Mouse (Mus musculus) left cerebral cortex, postnatal 36 days (tissue): ENCODE data around the gene Sh3kbp1. TPM values are rescaled to one million over a fixed set of nuclear protein-coding genes. Genes with fewer than 3 reads are reported as not detected.
A peak's percentile ranks its signal among the peaks of the same experiment; 100 is the strongest.
"Not testable (repeated sequence)": the region's sequence is repeated elsewhere in the genome, so short reads cannot be mapped to it uniquely, and the experiment has no call there.

ENCODE experiments used
- DNase-seq, 2 experiments: peaks; one replicate each; pipeline ENCODE4 v3.0.0; 2021 to 2022; ENCODE audit warnings: low spot score in 2 of 2, mixed read lengths in 1 of 2
- intact Hi-C: fragments of 180-260 bp; cut with DNase I; formaldehyde crosslinking; loops from one replicate; pipeline ENCODE4 v1.15.1; 2025
- total RNA-seq, 2 experiments: library from RNA; stranded (reverse); gene quantifications; 2 replicates each; pipeline ENCODE4 v1.2.3; 2021

Gene Sh3kbp1
- total RNA-seq: 10 to 100 TPM; 49.9 to 56.9 TPM

GRCm38 (mm10) chrX:159626907-159627587 is at the start of gene Sh3kbp1:
Sh3kbp1 (plus strand) TSS chrX:159627272.
- intact Hi-C loops: loop anchor here (2.0 to 5.0 kb wide), 2 partner anchors 125 to 288 kb away; no protein-coding TSS in a partner anchor
- peak; percentile 38 to 68 for DNase-seq

- DNase-seq, intact Hi-C loops: not testable (repeated sequence)
Observed at GRCm38 (mm10) chrX:159584738-159585137, 42.3 kb upstream of the Sh3kbp1 start.

- intact Hi-C loops: no loop called here
- no peak for DNase-seq
Observed at GRCm38 (mm10) chrX:159591633-159592032, 35.4 kb upstream of the Sh3kbp1 start.

GRCm38 (mm10) chrX:159597502-159597901 is 29.6 kb upstream of the Sh3kbp1 start:
- no peak for DNase-seq
- intact Hi-C loops: no loop called here

- intact Hi-C loops: loop anchor here (5.0 kb wide), 1 partner anchor 73 kb away; no protein-coding TSS in a partner anchor
- DNase-seq: no peak
Observed at GRCm38 (mm10) chrX:159604832-159605231, 22.2 kb upstream of the Sh3kbp1 start.

GRCm38 (mm10) chrX:159606936-159607335 is 20.1 kb upstream of the Sh3kbp1 start:
- intact Hi-C loops: loop anchor here (5.0 kb wide), 1 partner anchor 75 kb away; no protein-coding TSS in a partner anchor
- DNase-seq: no peak

GRCm38 (mm10) chrX:159626208-159626906 is 715 bp upstream of the Sh3kbp1 start:
- DNase-seq: peak; percentile 14 to 20
- intact Hi-C loops: loop anchor here (2.0 to 5.0 kb wide), 2 partner anchors 126 to 288 kb away; no protein-coding TSS in a partner anchor

- DNase-seq: peak; percentile 10 to 26
- intact Hi-C loops: loop anchor here (2.0 to 5.0 kb wide), 2 partner anchors 124 to 287 kb away; no protein-coding TSS in a partner anchor
Observed at GRCm38 (mm10) chrX:159627588-159628566, 805 bp downstream of the Sh3kbp1 start.

- DNase-seq: no peak
Observed at GRCm38 (mm10) chrX:159628629-159629028, 1.6 kb downstream of the Sh3kbp1 start.

GRCm38 (mm10) chrX:159629203-159629602 is 2.1 kb downstream of the Sh3kbp1 start:
- DNase-seq: no peak
- intact Hi-C loops: loop anchor here (5.0 kb wide), 1 partner anchor 123 kb away; no protein-coding TSS in a partner anchor

More at GRCm38 (mm10) chrX:159628629-159629028, 1.6 kb downstream of the Sh3kbp1 start:
- intact Hi-C loops: loop anchor here (5.0 kb wide), 1 partner anchor 124 kb away; no protein-coding TSS in a partner anchor

GRCm38 (mm10) chrX:159638500-159639227 is 11.6 kb downstream of the Sh3kbp1 start:
- intact Hi-C loops: no loop called here

GRCm38 (mm10) chrX:159639991-159640390 is 12.9 kb downstream of the Sh3kbp1 start:
- DNase-seq: no peak
- intact Hi-C loops: no loop called here

More at GRCm38 (mm10) chrX:159638500-159639227, 11.6 kb downstream of the Sh3kbp1 start:
- no peak for DNase-seq

GRCm38 (mm10) chrX:159645314-159645713 is 18.2 kb downstream of the Sh3kbp1 start:
- intact Hi-C loops: no loop called here

GRCm38 (mm10) chrX:159647564-159647963 is 20.5 kb downstream of the Sh3kbp1 start:
- intact Hi-C loops: no loop called here
- no peak for DNase-seq

More at GRCm38 (mm10) chrX:159645314-159645713, 18.2 kb downstream of the Sh3kbp1 start:
- DNase-seq: no peak

GRCm38 (mm10) chrX:159648598-159648997 is 21.5 kb downstream of the Sh3kbp1 start:
- intact Hi-C loops: no loop called here
- no peak for DNase-seq

- DNase-seq: no peak
- intact Hi-C loops: no loop called here
Observed at GRCm38 (mm10) chrX:159650130-159650678, 23.1 kb downstream of the Sh3kbp1 start.

- intact Hi-C loops: no loop called here
- no peak for DNase-seq
Observed at GRCm38 (mm10) chrX:159650727-159651126, 23.7 kb downstream of the Sh3kbp1 start.

GRCm38 (mm10) chrX:159671388-159671787 is 44.3 kb downstream of the Sh3kbp1 start:
- intact Hi-C loops: no loop called here
- DNase-seq: no peak
